Mouse (Mus musculus) Muller cell, postnatal 12 days (primary cell): Measurements from ENCODE around the gene Sfxn4.
A peak's percentile ranks its signal among the peaks of the same experiment; 100 is the strongest.

Experiments used
- DNase-seq: peaks from one replicate; pipeline ENCODE4 v3.0.0-alpha.2; 2015; ENCODE audit errors: inconsistent ontology term

The Sfxn4 gene

DNA sequence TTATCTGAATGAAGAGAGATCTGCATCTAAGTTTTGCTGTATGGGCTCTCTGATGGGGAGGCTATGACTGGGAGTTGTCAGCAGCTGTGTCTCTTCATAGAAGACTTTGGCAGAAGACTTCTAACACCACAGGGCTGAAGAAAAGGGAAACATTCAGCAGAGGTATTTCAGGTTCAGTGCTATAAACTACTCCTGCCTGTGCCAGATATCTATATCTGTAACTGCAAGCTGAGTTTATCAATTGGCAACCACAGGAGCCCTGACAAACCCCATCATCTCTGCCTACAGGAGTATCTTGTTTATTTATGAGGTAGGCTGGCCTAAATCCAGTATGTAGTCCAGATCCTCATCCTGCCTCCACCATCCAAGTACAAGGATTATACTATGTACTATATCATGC, 18.0 kb downstream of the Sfxn4 start:
- DNase-seq: no peak

GRCm38 (mm10) chr19:60837747-60838146, 23.5 kb downstream of the Sfxn4 start:
- peak; percentile 32 for DNase-seq

DNA sequence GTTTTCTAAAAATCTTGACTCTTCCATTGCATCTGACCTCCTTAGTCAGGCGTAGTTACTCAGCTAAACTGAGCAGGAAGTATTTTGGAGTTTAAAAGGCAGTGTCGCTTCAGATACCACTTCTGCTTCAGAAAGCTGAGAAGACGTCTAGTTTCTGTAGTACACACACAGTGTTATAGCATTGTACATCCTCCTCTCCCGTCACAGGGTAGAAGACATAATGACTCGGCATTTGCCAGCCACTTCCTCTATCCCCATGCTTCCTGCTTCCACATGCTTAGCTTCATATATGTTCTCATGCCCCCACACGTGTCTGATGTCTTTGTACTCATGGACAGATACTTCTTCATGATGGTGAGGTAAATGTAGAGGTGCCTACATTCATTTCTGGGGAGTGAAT, 42.6 kb downstream of the Sfxn4 start:
- no peak for DNase-seq

GRCm38 (mm10) chr19:60813133-60813532, 48.1 kb downstream of the Sfxn4 start:
- no peak for DNase-seq

- peak; percentile 55 for DNase-seq
Measured at GRCm38 (mm10) chr19:60812036-60812389, 49.3 kb downstream of the Sfxn4 start.

DNA sequence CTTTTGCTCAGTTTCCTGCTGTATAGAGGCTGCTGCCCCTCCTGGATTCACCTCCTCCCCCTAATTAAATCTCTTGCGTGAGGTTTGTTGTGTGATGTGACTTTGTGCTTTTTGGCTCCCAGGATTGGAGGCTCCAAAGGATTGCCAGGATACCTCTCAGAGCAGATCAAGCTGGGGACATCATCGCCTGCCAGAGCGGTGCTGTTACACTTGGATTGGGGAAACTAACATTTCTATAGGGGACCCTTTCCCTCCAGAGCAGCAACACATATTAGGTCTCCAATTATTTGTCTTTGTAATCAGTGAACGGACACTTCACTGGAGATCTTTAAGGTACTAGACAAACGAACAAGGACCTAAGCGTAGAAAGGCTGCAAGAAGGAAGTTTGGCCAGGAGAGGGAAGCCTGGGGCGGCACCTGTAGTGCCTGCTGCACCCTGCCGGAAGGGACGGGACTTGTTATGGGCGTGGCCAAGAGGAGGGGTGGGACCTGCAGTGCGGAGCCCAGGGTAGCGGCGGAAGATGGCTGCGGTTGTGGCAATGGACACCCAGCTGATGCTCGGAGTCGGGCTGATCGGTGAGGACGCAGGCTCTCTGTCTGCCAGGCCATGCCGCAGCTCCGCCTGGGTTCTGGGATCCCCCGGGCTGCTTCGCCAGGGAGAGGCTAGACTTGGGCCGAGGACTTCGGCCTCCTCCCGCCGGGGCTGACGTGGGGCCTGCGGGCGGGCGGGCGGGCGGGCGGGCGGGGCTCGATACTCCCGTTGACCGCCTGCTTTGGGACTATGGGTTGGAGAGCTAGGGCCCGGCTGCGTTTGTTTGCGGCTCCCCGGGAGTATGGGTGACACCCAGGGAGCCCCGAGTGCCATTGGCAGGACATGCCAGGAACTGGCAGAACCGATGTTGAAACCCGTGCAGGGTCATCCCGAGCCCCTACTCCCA, 49.9 kb downstream of the Sfxn4 start, which contains the start of gene Fam45a:
Gene Fam45a, plus strand, starts transcription at position 488 of the 938 bp plus-strand sequence.
- DNase-seq: peak; percentile 95

DNA sequence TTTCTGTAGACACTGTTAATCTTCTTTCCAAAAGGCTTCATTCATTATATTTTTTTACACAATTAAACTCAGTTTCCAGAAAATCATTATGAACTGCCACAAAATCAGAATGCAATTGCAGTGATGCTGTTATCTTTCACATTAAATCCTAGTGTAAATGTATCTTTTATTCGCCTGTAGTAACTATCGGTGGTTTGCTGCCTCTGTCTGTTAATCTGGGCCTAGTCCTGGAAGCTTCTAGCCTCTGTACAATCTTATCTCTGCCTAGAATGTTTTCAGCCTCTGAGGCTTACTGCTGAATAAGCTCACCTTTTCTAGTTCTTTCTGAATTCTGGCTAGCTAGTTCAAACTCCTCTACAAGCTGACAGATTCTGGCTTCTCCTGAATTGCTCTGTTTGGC, 51.4 kb downstream of the Sfxn4 start:
- no peak for DNase-seq

GRCm38 (mm10) chr19:60804903-60805302, 56.4 kb downstream of the Sfxn4 start:
- no peak for DNase-seq

DNA sequence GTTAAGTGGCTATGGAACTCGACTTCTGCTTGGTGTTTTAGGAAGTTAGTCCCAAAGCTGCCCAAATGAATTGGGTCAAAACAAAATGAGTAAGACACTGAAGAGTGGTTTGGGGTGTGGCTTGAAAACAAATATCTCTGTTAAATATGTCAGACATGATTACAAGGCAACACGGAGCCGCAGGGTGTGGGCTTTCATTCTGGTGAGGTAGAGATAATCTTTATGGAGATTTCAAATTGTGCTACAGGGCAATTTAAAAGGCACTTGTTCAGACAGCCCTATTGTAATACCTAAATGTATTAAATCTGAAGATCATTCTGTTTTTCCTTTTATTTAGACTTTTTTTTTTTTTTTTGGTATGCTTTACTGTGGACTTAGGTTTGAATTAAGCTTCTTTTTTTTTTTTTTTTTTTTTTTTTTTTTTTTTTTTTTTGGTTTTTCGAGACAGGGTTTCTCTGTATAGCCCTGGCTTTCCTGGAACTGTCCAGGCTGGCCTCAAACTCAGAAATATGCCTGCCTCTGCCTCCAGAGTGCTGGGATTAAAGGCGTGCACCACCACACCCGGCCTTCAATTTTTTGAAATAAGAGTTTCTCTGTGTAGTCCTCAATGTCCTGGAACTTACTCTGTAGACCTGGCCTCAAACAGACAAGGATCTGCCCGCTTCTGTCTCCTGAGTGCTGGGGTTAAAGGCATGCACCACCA, 61.3 kb downstream of the Sfxn4 start:
- DNase-seq: no peak

- DNase-seq: no peak
Measured at GRCm38 (mm10) chr19:60797415-60797814, 63.9 kb downstream of the Sfxn4 start.

- DNase-seq: no peak
Measured at GRCm38 (mm10) chr19:60795244-60795643, 66.0 kb downstream of the Sfxn4 start.

DNA sequence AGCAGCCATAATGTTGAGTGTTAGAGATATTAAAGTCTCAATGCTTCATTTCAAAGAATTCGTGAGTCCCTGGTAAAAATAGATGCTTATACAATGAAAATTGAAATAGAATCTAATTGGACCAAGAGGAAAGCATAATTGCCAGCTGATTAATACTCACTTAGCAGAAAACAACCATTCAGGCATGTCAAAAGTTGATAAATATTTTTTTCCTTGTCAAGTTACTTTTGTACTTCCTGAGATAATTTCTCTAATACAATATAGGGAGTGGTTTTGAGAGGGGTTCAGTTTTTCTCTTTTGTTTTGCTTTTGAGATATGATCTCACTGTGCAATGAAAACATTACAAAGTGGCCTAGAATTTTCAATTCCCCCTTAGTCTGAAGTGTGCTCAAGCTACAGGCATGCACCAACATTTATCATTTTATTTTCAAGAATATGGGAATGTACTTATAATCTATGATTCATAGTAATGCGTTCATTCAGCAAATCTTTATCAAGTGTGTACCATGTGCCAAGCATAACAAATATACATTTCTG, 68.0 kb downstream of the Sfxn4 start:
- DNase-seq: no peak

- DNase-seq: no peak
Measured at GRCm38 (mm10) chr19:60791164-60791563, 70.1 kb downstream of the Sfxn4 start.

DNA sequence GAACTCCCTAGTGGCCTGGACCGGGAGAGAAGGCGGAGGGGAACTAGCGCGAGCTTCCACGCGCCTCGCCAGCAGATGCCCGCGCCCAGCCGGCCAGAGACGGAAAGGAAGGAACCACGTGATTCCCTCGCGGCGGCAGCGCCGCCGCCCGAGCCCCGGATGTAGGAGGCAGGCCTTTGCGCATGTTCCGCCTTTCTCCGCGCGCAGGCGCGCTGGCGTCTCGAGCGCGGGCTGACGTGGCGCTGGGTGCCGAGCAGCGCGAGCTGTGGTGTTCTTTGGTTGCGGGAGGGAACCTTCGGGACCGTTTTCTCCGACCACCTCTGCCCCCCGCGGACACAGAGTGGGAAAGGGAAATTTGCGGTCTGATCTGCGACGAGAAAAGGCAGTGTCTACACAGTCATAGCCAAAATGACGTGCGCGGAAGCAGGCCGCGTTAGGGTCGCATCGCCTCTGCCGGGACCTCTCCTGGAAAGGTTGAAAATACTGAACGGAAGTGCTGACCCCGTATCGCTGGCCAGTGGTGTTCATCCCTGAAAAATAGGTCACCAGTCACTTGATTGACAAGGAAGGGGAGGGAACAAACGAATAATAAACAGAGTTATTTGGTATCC, 70.6 kb downstream of the Sfxn4 start, which contains the start of gene Eif3a:
Gene Eif3a, minus strand, starts transcription at position 108 of the 611 bp plus-strand sequence.
- DNase-seq: peak; percentile 97

GRCm38 (mm10) chr19:60789919-60790506, 71.3 kb downstream of the Sfxn4 start:
- DNase-seq: peak; percentile 73

DNA sequence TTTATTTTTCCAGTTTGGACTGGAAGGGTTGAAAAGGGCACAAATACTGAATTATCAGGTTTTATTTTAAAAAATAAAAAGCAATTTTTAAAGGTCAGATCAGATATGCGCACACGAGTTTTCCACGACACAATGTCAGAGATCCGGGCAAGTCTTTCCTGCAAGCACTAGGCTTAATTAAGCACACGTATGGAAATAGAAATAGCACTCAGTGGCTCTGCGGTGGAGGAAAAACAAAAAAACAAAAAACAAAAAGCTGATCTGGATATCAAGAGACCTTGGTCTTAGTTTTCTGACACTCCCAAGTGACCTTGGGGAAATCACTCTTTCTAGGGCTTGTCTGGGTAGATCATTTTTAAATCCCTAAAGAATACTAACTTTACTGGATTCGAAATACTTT, 71.8 kb downstream of the Sfxn4 start:
- DNase-seq: no peak

DNA sequence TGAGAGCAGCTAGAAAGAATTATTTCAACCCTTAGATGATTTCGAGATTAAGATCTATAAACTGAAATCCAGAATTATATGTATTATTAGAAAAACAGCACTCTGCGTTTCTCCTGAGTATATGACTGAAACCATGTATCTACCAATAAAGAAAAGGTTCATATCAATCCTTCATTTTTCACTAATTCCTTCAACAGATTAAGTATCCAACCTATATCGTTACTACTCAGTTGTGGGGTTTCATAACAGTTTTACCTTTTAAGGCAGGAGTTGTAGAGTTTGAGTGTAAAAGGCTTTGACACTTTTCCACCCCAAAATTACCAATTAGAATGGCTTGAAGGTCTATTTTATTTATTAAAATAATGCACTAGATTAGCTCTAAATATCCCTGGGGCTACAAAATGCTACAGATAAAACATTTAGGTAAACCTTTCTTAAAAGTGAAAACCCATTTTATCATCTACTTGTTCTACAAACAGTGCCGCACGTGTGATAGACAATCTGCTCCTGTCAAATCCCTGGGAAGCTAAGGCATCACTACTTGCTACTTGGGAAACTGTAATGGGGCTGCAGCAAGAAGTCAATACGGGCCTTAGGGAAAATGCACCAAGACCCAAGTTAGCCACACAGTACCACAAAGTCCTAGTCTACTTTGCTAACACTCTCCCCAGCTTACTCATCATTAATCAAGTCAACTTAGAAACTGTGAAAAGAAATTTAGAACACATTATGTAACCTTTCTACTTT, 72.9 kb downstream of the Sfxn4 start:
- DNase-seq: peak; percentile 4

GRCm38 (mm10) chr19:60787465-60788150, 73.7 kb downstream of the Sfxn4 start:
- DNase-seq: no peak
